Mouse (Mus musculus): ENCODE measurements at regions not wholly inside any gene's neighbourhood (a gene's known extent, or its start where the extent isn't known, plus 50 kb on each side); places are given as distances from the start of the nearest gene placed in this dataset.

DNA sequence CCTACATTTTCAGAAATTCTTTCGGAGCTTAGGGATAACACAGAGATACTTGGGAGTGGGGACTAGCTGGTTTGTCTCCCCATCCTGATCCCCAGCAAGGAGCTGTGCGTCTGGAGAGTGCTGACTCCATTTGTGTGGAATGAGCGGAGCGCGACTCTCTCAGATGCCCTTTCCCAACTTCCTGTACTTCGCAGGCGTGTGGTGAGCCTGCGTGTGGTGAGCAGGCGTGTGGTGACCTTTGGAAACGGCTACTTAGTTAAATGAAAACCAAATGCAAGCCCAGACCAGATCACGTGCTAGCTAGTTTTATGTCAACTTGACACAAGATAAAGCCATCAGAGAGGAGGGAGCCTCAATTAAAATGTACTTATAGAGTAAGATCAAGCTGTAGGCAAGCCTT is 64.0 kb downstream of the Emx2 start:
- Histone ChIP-seq H3K36me3 (replicated peaks in 1 of 2; ENCODE audit: control insufficient read depth in 1 of 2, insufficient read depth in 1 of 2, low read length in 1 of 2) (no peaks in the 10 kb centered on the region), H3K27ac (ENCODE audit: insufficient read depth, low read depth) (no peak overlapping the region), H3K4me2 (ENCODE audit: insufficient read depth, low read depth, poor library complexity, severe bottlenecking) (no peak overlapping the region), H3K9me3 (replicated peaks; ENCODE audit: low read length) (no peaks in the 10 kb centered on the region), H3K4me3 (replicated peaks in 1 of 3; ENCODE audit: low read depth in 2 of 3, low read length in 2 of 3, poor library complexity in 1 of 3) (no peak overlapping the region), H3K9ac (ENCODE audit: insufficient read depth, low read depth) (no peak overlapping the region), H3K27me3 (replicated peaks) (no peaks in the 10 kb centered on the region), H3K4me1 (ENCODE audit: control insufficient read depth in 1 of 2, insufficient read depth in 2 of 2) (no peaks in the 10 kb centered on the region), H3K79me2 (replicated peaks; ENCODE audit: control insufficient read depth, extremely low read depth, insufficient read depth, poor library complexity, severe bottlenecking) (no peaks in the 10 kb centered on the region)
- TF ChIP-seq MAZ (IDR thresholded peaks at IDR 0.05; ENCODE audit: low read depth, low read length) (no peak), MAFK (IDR thresholded peaks at IDR 0.05; ENCODE audit: insufficient replicate concordance, low read length) (no peak), RAD21 (IDR thresholded peaks at IDR 0.05; ENCODE audit: low read depth, low read length) (no peak), MXI1 (IDR thresholded peaks at IDR 0.05; ENCODE audit: low read depth, low read length) (no peak), ETS1 (conservative IDR thresholded peaks at IDR 0.05; ENCODE audit: low read depth, low read length) (no peak), MAX (IDR thresholded peaks at IDR 0.05; ENCODE audit: low read length) (no peak), BHLHE40 (IDR thresholded peaks at IDR 0.05; ENCODE audit: low read depth, low read length) (no peak)
- DNase-seq (ENCODE audit: extremely low read depth) = no peak
- in situ Hi-C loops (cut with MboI; ENCODE audit: low pct_ligation_motif_present, low pct_unique_long_range_greater_than_20kb, low sequenced_read_pairs) (no loop called here), dilution Hi-C loops (cut with MboI; ENCODE audit: extremely low pct_ligation_motif_present, extremely low pct_unique_long_range_greater_than_20kb, low sequenced_read_pairs) (no loop called here)

DNA sequence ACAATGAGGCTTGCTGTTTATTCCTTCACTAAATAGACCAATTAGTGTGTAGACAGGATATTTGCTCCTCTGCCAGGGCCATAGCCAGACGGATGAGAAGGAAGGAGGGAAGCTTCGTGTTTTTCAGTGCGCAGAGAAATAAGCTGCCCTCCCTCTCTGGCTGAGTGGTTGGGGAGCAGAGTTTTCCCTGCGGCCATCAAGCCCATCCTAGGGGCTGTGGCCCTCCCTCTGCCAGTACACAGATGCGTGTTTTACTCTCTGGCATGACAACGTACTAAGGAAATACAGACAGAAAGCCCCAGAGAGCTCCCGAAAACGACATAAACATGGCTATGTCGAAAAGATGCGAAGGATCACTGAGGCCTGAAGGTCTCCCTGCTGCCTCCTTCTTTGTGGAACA is 65.2 kb downstream of the Emx2 start:
- dilution Hi-C loops (cut with MboI; ENCODE audit: extremely low pct_ligation_motif_present, extremely low pct_unique_long_range_greater_than_20kb, low sequenced_read_pairs) = no loop called here
- no peaks in the 10 kb centered on the region for H3K4me1 ChIP-seq (ENCODE audit: control insufficient read depth in 1 of 2, insufficient read depth in 2 of 2)
- H3K4me3 ChIP-seq (replicated peaks in 1 of 3; ENCODE audit: low read depth in 2 of 3, low read length in 2 of 3, poor library complexity in 1 of 3) = no peak overlapping the region
- no peak overlapping the region for H3K4me2 ChIP-seq (ENCODE audit: insufficient read depth, low read depth, poor library complexity, severe bottlenecking)
- TF ChIP-seq EP300 (IDR thresholded peaks at IDR 0.05; ENCODE audit: low read length) = no peak
- no peak for TF ChIP-seq MAZ (IDR thresholded peaks at IDR 0.05; ENCODE audit: low read depth, low read length)
- TF ChIP-seq SMC3 (IDR thresholded peaks at IDR 0.05; ENCODE audit: low read depth, low read length) = no peak
- no peak for TF ChIP-seq ETS1 (conservative IDR thresholded peaks at IDR 0.05; ENCODE audit: low read depth, low read length)
- TF ChIP-seq JUND (conservative IDR thresholded peaks at IDR 0.05; ENCODE audit: low read depth, low read length) = no peak
- no peak for TF ChIP-seq POLR2AphosphoS2 (IDR thresholded peaks at IDR 0.05; ENCODE audit: low read depth, low read length)
- TF ChIP-seq NRF1 (IDR thresholded peaks at IDR 0.05; ENCODE audit: low read depth, low read length) = no peak
- no peak for TF ChIP-seq BHLHE40 (IDR thresholded peaks at IDR 0.05; ENCODE audit: low read depth, low read length)
- no peak for TF ChIP-seq KAT2A (IDR thresholded peaks at IDR 0.05; ENCODE audit: insufficient replicate concordance, low read length)
- TF ChIP-seq TCF12 (IDR thresholded peaks at IDR 0.05; ENCODE audit: low read depth, low read length) = no peak
- no peak for TF ChIP-seq ZC3H11A (IDR thresholded peaks at IDR 0.05; ENCODE audit: low read depth, low read length)
- no peak for TF ChIP-seq CTCF (conservative IDR thresholded peaks at IDR 0.05 in 1 of 2, IDR thresholded peaks at IDR 0.05 in 1 of 2; ENCODE audit: low read depth in 2 of 2, low read length in 2 of 2)
- no peak for TF ChIP-seq RAD21 (IDR thresholded peaks at IDR 0.05; ENCODE audit: low read depth, low read length)
- no peak for TF ChIP-seq ZNF384 (IDR thresholded peaks at IDR 0.05; ENCODE audit: low read depth, low read length)
- no peak for TF ChIP-seq USF2 (conservative IDR thresholded peaks at IDR 0.05; ENCODE audit: low read depth, low read length)
- no peak for TF ChIP-seq USF1 (IDR thresholded peaks at IDR 0.05; ENCODE audit: low read depth, low read length)
- TF ChIP-seq MAFK (IDR thresholded peaks at IDR 0.05; ENCODE audit: insufficient replicate concordance, low read length) = no peak
- no peak for TF ChIP-seq UBTF (IDR thresholded peaks at IDR 0.05; ENCODE audit: low read depth, low read length)
- TF ChIP-seq CHD1 (IDR thresholded peaks at IDR 0.05; ENCODE audit: low read depth, low read length) = no peak
- TF ChIP-seq PAX5 (IDR thresholded peaks at IDR 0.05; ENCODE audit: low read length) = no peak
- H3K36me3 ChIP-seq (replicated peaks in 1 of 2; ENCODE audit: control insufficient read depth in 1 of 2, insufficient read depth in 1 of 2, low read length in 1 of 2) = no peaks in the 10 kb centered on the region
- in situ Hi-C loops (cut with MboI; ENCODE audit: low pct_ligation_motif_present, low pct_unique_long_range_greater_than_20kb, low sequenced_read_pairs) = no loop called here
- H3K27ac ChIP-seq (ENCODE audit: insufficient read depth, low read depth) = no peak overlapping the region
- H3K9ac ChIP-seq (ENCODE audit: insufficient read depth, low read depth) = no peak overlapping the region
- H3K27me3 ChIP-seq (replicated peaks) = no peaks in the 10 kb centered on the region
- H3K9me3 ChIP-seq (replicated peaks; ENCODE audit: low read length) = no peaks in the 10 kb centered on the region
- H3K79me2 ChIP-seq (replicated peaks; ENCODE audit: control insufficient read depth, extremely low read depth, insufficient read depth, poor library complexity, severe bottlenecking) = no peaks in the 10 kb centered on the region
- DNase-seq (ENCODE audit: extremely low read depth) = no peak
